Mouse (Mus musculus) midbrain, embryonic 13.5 days (tissue): ENCODE results near the gene Noxred1. TPM values are rescaled to one million over a fixed set of nuclear protein-coding genes. Genes with fewer than 3 reads are reported as not detected.

Source experiments
- ATAC-seq: fragments of 200-750 bp; cut with Nextera tagmentation; 2 replicates; pipeline ENCODE4 v1.8.0; 2017; ENCODE audit warnings: mild to moderate bottlenecking, moderate TSS enrichment, moderate library complexity
- H3K27ac ChIP-seq: fragments of 300-500 bp; sonication (generic); 2 replicates; pipeline ENCODE4 v1.5.1; 2015; ENCODE audit warnings: inconsistent platforms, mild to moderate bottlenecking, moderate library complexity
- H3K27me3 ChIP-seq: fragments of 300-500 bp; sonication (generic); 2 replicates; pipeline ENCODE4 v1.6.1; 2015; ENCODE audit warnings: mild to moderate bottlenecking, inconsistent platforms
- H3K36me3 ChIP-seq: fragments of 300-500 bp; sonication (generic); 2 replicates; pipeline ENCODE4 v1.6.1; 2015; ENCODE audit warnings: mild to moderate bottlenecking, inconsistent platforms
- H3K4me1 ChIP-seq: fragments of 300-500 bp; sonication (generic); replicated peaks from 2 replicates; pipeline ENCODE4 v1.6.1; 2015; ENCODE audit warnings: inconsistent platforms
- H3K4me2 ChIP-seq: fragments of 300-500 bp; sonication (generic); replicated peaks from 2 replicates; pipeline ENCODE4 v1.6.1; 2015; ENCODE audit warnings: moderate library complexity, mild to moderate bottlenecking, inconsistent platforms
- H3K4me3 ChIP-seq: fragments of 300-500 bp; sonication (generic); replicated peaks from 2 replicates; pipeline ENCODE4 v1.5.1; 2015; ENCODE audit warnings: mild to moderate bottlenecking, inconsistent platforms
- H3K9ac ChIP-seq: fragments of 300-500 bp; sonication (generic); replicated peaks from 2 replicates; pipeline ENCODE4 v1.6.1; 2015; ENCODE audit warnings: mild to moderate bottlenecking, inconsistent platforms
- H3K9me3 ChIP-seq: fragments of 300-500 bp; sonication (generic); 2 replicates; pipeline ENCODE4 v1.6.1; 2016; ENCODE audit warnings: mild to moderate bottlenecking, inconsistent platforms
- WGBS: fragments of 180-500 bp; shearing (Covaris S2); methylation state at CpG from one replicate; pipeline ENCODE4 v1.1.7; 2015; 5-methylcytosine and 5-hydroxymethylcytosine counted together
- microRNA-seq: library from miRNA; unstranded; fragments of <30 nt; microRNA quantifications from one replicate; pipeline ENCODE4, GENCODE M21; 2016
- polyA plus RNA-seq: library from polyadenylated mRNA; unstranded; fragments of >200 nt; fragmentation: Nextera tagmentation; extraction: Ambion mirVana; gene quantifications from 2 replicates; pipeline ENCODE4 v1.2.1, GENCODE M21; 2015

Gene Noxred1
- polyA plus RNA-seq, 1 experiment from 2014 or later: 1.7 TPM

DNA sequence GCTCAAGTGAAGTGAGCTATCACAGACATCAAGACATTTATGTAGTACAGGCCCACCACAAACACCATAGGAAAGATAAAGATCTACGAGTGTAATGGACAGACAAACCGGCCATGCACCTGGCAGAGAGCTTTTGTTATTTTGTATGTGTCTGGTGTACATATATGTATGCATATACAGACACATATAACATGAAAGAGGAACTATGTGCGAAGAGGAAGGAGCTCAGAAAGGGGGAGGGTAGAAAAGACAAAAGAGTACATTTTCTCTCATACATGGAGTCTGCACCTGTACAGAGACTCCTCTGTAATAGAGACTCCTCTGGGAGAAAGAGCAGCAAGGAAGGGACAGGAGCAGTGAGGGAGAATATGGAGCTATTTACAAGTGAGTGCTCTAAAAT is 45.5 kb downstream of the Noxred1 start:
- no peak for ATAC-seq
- 95% methylated on average over 3 of the region's 3 CpGs for WGBS

DNA sequence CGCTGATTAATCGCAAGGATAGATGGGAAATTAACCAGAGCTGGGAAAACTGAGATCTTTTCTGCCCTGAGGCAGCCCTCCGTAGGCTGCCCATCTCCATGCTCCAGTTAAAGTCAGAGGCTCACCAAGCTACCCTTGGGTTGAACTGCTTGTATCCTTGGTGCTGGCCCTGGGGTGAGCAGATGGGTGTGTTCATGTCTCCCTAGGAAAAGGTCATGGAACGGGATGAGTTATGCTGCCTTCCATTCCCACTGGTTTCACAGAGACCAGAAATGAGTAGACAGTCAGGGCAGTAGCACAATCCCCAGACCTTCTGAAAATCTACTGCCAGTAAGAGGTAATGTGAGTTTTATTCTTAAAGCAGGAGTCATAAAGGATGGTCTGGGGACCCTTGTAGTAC is 60.9 kb downstream of the Noxred1 start:
- Histone ChIP-seq H3K9me3 (no peaks in the 10 kb centered on the region), H3K9ac (no peak overlapping the region), H3K4me3 (no peak overlapping the region), H3K4me1 (0 out of 2 replicates have a peak, but pooled peaks cover 4% of the 10 kb centered on the region), H3K4me2 (no peak overlapping the region), H3K27me3 (no peaks in the 10 kb centered on the region), H3K36me3 (peaks cover 32% of the 10 kb centered on the region), H3K27ac (no peak overlapping the region)
- WGBS: 95% methylated on average over 4 of the region's 4 CpGs
- ATAC-seq: no peak

More for the DNA sequence above, 45.5 kb downstream of the Noxred1 start:
- Histone ChIP-seq H3K4me3 (no peak overlapping the region), H3K9me3 (no peaks in the 10 kb centered on the region), H3K36me3 (no peaks in the 10 kb centered on the region), H3K9ac (no peak overlapping the region), H3K4me2 (no peak overlapping the region), H3K27me3 (no peaks in the 10 kb centered on the region), H3K27ac (no peak overlapping the region), H3K4me1 (peaks cover 4% of the 10 kb centered on the region; the same call in 1 of the 2 replicates)

DNA sequence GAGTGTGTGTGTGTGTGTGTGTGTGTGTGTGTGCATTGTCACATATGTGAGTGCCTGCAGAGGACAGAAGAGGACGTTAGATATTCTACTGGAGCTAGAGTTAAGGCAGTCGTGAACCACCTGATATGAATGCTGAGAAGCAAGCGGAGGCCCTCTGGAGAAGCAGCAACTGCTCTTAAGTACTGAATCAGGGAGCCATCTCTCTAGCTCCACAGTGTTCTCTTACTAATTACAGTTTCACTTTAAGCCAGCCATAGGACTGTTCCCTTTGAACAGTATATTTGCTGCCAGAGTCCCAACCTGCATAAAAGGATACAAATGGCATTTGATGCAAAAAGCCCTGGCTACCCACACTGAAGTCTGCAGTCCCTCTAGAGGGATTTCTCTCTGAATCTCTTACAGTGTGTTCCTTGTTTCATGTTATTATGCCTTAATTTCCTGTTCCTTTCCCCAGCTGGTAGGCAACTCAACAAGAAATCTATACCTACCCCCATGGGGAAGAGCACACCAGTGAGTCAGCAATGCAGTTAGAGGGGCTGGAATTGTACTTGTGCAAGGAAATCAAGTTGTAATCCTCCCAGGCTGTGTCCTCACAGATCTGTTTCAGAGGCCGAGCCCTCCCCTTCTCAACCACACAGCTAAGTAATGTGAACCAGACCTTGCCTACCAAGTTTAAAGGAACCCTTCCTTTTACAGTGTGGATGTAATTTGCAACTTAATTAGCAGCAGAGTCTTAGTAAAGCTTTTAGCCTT is 63.2 kb downstream of the Noxred1 start:
- Histone ChIP-seq H3K27ac (no peak overlapping the region), H3K4me1 (0 out of 2 replicates have a peak, but pooled peaks cover 4% of the 10 kb centered on the region), H3K4me2 (no peak overlapping the region), H3K27me3 (no peaks in the 10 kb centered on the region), H3K4me3 (no peak overlapping the region), H3K9me3 (no peaks in the 10 kb centered on the region), H3K9ac (no peak overlapping the region), H3K36me3 (peaks cover 54% of the 10 kb centered on the region)
- WGBS: 74% methylated on average over 4 of the region's 4 CpGs
- ATAC-seq: no peak

Small RNA genes lying within 50 kb of the gene (microRNA-seq; reads per million reads assigned to microRNA genes)
- not detected for gene Gm47293

Other genes with a start within 250 kb of the Noxred1 start
- 6.0 and 7.1 TPM in 2 replicates for gene Zdhhc22, start 248.3 kb downstream of the Noxred1 start, polyA plus RNA-seq
- gene Tmem63c, start 217.4 kb downstream of the Noxred1 start, polyA plus RNA-seq: 3.7 and 4.3 TPM in 2 replicates
- 1.3 and 1.6 TPM in 2 replicates for gene Ngb, start 136.2 kb downstream of the Noxred1 start, polyA plus RNA-seq
- 29.9 and 32.5 TPM in 2 replicates for gene Gstz1, start 91.6 kb downstream of the Noxred1 start, polyA plus RNA-seq
- gene Pomt2, start 90.8 kb downstream of the Noxred1 start, polyA plus RNA-seq: 13.2 and 14.3 TPM in 2 replicates
- 1.5 and 1.9 TPM in 2 replicates for gene Samd15, start 39.0 kb downstream of the Noxred1 start, polyA plus RNA-seq
- gene Tmed8, start 38.3 kb downstream of the Noxred1 start, polyA plus RNA-seq: 4.3 and 4.6 TPM in 2 replicates
- gene Vipas39, start 27.5 kb upstream of the Noxred1 start, polyA plus RNA-seq: 67.3 and 69.3 TPM in 2 replicates
- 207 and 209 TPM in 2 replicates for gene Ahsa1, start 27.7 kb upstream of the Noxred1 start, polyA plus RNA-seq
- gene Ism2, start 61.0 kb upstream of the Noxred1 start, polyA plus RNA-seq: 0.79 and 0.93 TPM in 2 replicates
- 55.5 and 59.9 TPM in 2 replicates for gene Sptlc2, start 149.6 kb upstream of the Noxred1 start, polyA plus RNA-seq
- 305 and 312 TPM in 2 replicates for gene Slirp, start 205.2 kb upstream of the Noxred1 start, polyA plus RNA-seq
- gene Alkbh1, start 205.3 kb upstream of the Noxred1 start, polyA plus RNA-seq: 45.3 and 50.1 TPM in 2 replicates
- gene Snw1, start 233.5 kb upstream of the Noxred1 start, polyA plus RNA-seq: 132 and 135 TPM in 2 replicates